Comparison of ENCODE assay signal across 13 mouse cellular contexts in genomic region chr4:78205018-78205417, GRCm38 (mm10).
"Had no signal": no experiment of that assay in that cellular context is flagged by ENCODE, and none has a peak within 500 bp of the region (broad histone marks: within the 10 kb centered on the region; RNA-seq: fewer than 3 reads in every experiment).

No protein-coding gene starts in this region.

- H3K36me3 ChIP-seq: limb, embryonic 15.5 days; liver, embryonic 12.5 days; neural tube, embryonic 13.5 days had no signal

- H3K9me3 ChIP-seq: limb, embryonic 15.5 days; liver, embryonic 12.5 days; neural tube, embryonic 13.5 days had no signal

- H3K27me3 ChIP-seq: limb, embryonic 15.5 days; liver, embryonic 12.5 days; neural tube, embryonic 13.5 days had no signal

- H3K4me2 ChIP-seq: limb, embryonic 15.5 days; liver, embryonic 12.5 days; lung, embryonic 14.5 days; midbrain, embryonic 11.5 days; neural tube, embryonic 13.5 days had no signal

- DNase-seq: kidney, adult 8-10 months; kidney, postnatal 25 days; lung, embryonic 14.5 days; lung, postnatal 10 days; lung, postnatal 4 days; right cerebral cortex, adult 18-20 months; right cerebral cortex, postnatal 25 days; thymus, postnatal 36 days had no signal

- H3K4me1 ChIP-seq: limb, embryonic 15.5 days; liver, embryonic 12.5 days; neural tube, embryonic 13.5 days had no signal

- H3K4me3 ChIP-seq: limb, embryonic 15.5 days; liver, embryonic 12.5 days; neural tube, embryonic 13.5 days had no signal

- H3K27ac ChIP-seq: limb, embryonic 15.5 days; liver, embryonic 12.5 days; neural tube, embryonic 13.5 days had no signal

- ATAC-seq: liver, embryonic 12.5 days; midbrain, embryonic 16.5 days had no signal

- H3K9ac ChIP-seq: limb, embryonic 15.5 days; liver, embryonic 12.5 days; lung, embryonic 14.5 days; neural tube, embryonic 13.5 days had no signal
